Mouse (Mus musculus) macrophage (primary cell): Measurements from ENCODE around the gene Prr15l. TPM values are rescaled to one million over a fixed set of nuclear protein-coding genes. Genes with fewer than 3 reads are reported as not detected.

Source experiments
- H3K27ac ChIP-seq: fragments of 350-480 bp; formaldehyde crosslinking; 2 replicates; pipeline ENCODE4 v1.9.0; 2021
- H3K36me3 ChIP-seq: fragments of 350-480 bp; formaldehyde crosslinking; 2 replicates; pipeline ENCODE4 v1.9.0; 2021; ENCODE audit errors: inconsistent target
- H3K4me3 ChIP-seq: fragments of 350-480 bp; formaldehyde crosslinking; 2 replicates; pipeline ENCODE4 v1.9.0; 2021; ENCODE audit errors: inconsistent target
- H3K79me2 ChIP-seq: fragments of 350-480 bp; formaldehyde crosslinking; 2 replicates; pipeline ENCODE4 v1.9.0; 2021; ENCODE audit errors: inconsistent target
- WGBS: methylation state at CpG from one replicate; pipeline ENCODE4 v1.1.7; 2026; ENCODE audit warnings: inconsistent platforms; ENCODE audit not compliant: missing documents; 5-methylcytosine and 5-hydroxymethylcytosine counted together
- polyA plus RNA-seq: library from polyadenylated mRNA; stranded (reverse); fragments of 250-400 nt; gene quantifications from 3 replicates; pipeline ENCODE4 v1.2.4, GENCODE M21; 2018; ENCODE audit warnings: inconsistent platforms
- total RNA-seq, 78 experiments: library from RNA; depleted of rRNA; stranded (reverse); fragments of 250-400 nt; gene quantifications; 1 replicate in 9 of 78; 2 replicates in 24 of 78; 3 replicates in 43 of 78; 4 replicates in 2 of 78; pipeline ENCODE4 v1.2.4; 2018; ENCODE audit warnings: inconsistent platforms in 56 of 78

The Prr15l gene
- total RNA-seq (2018; cell fraction: chromatin; rRNA removed) = under 1 TPM in 1 of 26 experiments, not detected in 25; 0.62 TPM
- total RNA-seq (2018; cell fraction: cytosol; rRNA removed) = under 1 TPM in 1 of 26 experiments, not detected in 25; 0.13 TPM
- total RNA-seq (2018; cell fraction: nucleus; rRNA removed) = under 1 TPM in 5 of 26 experiments, not detected in 21; 0.40 to 0.92 (median 0.72) TPM
- polyA plus RNA-seq = 0.19 TPM in 1 of 3 replicates, not detected in the others

DNA sequence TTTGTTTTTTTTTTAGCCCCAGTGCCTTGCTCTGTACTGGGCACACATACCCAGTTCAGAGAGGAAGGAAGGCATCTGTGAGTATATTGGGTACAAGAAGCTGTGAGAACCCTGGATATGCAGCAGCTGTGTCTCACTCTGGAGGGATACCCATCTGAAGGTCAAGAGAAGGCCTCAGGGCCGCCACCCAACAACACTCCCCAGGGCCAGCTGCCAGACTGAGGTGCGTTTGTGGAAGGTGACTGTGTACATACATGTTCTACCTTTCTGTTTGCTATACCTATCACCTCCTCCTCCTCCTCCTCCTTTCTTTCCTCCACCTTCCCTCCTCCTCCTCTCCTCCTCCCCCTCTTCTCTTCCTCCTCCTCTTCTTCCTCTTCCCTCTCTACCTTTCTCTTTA is at the start of gene Prr15l:
Gene Prr15l (plus strand): TSS at position 17 of the 400 bp plus-strand sequence.
- Histone ChIP-seq H3K4me3 (no peak within 1 kb of the TSS), H3K36me3 (no peaks in the 10 kb centered on the region), H3K27ac (no peak within 1 kb of the TSS), H3K79me2 (no peaks in the 10 kb centered on the region)
- 89% methylated on average over 2 of the region's 2 CpGs for WGBS

DNA sequence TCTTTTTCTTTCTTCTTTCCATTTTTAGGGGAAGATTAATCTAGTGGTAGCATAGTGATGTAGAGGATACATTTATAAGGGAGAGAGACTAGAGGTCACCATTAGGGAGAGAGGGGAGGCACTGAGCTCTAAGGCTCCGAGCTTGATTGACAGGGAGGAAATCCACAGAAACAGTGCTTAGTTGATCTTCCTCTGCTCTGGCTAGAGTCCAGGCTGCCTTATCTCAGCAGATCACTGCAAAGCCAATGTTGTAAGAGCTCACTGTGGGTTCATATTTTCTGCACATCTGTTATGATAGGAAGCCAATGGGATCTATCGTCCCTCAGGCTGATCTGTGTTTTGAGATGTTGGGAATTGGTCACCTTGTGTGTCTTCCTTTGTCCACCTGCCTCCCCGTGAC is 49.2 kb upstream of the Prr15l start:
- no peaks in the 10 kb centered on the region for H3K36me3 ChIP-seq
- H3K79me2 ChIP-seq = no peaks in the 10 kb centered on the region
- H3K4me3 ChIP-seq = no peak overlapping the region
- no peak overlapping the region for H3K27ac ChIP-seq
- 9% methylated on average over 3 of the region's 3 CpGs for WGBS

DNA sequence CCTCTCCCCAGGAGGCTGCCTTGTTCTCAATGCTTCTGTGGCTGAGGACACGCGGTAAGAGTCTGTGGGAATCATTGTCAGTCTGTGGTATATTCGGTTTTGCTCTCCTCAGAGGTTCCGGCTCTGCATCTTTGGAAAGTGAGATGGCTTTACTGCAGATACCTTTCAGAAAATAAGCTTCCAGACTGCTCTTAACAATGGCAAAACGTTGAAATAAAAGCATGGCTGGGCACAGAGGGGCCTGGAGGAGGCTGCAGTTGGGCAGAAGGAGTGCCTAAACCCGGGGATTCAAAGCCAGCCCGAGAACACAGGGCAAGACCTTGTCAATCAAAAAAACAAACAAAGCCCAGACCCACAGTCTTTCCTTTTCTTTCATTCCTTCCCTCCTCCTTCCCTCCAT is 48.5 kb upstream of the Prr15l start:
- WGBS = 31% methylated on average over 7 of the region's 7 CpGs
- H3K27ac ChIP-seq = no peak overlapping the region
- no peaks in the 10 kb centered on the region for H3K36me3 ChIP-seq
- H3K4me3 ChIP-seq = no peak overlapping the region
- H3K79me2 ChIP-seq = no peaks in the 10 kb centered on the region

DNA sequence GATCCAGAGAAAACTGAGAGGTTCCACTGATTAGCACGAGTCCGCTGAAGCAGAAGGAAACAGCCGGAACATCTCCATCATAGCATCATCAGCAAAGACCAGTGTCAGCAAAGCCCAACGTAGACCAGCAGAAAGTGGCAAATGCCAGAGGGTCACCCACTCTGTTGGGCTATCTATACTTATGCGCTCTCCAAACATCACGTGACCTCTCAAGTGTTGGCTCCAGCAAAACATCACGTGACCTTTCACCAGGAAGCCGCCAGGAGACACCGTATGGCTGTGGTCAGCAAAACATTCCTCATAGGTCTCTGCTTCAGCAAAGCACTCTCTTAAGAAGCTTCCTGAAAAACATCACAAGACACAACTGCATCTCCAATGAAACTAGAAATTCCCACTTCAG is 47.6 kb upstream of the Prr15l start:
- H3K4me3 ChIP-seq = no peak overlapping the region
- H3K27ac ChIP-seq = no peak overlapping the region
- H3K36me3 ChIP-seq = no peaks in the 10 kb centered on the region
- H3K79me2 ChIP-seq = no peaks in the 10 kb centered on the region
- WGBS = 84% methylated on average over 9 of the region's 9 CpGs

DNA sequence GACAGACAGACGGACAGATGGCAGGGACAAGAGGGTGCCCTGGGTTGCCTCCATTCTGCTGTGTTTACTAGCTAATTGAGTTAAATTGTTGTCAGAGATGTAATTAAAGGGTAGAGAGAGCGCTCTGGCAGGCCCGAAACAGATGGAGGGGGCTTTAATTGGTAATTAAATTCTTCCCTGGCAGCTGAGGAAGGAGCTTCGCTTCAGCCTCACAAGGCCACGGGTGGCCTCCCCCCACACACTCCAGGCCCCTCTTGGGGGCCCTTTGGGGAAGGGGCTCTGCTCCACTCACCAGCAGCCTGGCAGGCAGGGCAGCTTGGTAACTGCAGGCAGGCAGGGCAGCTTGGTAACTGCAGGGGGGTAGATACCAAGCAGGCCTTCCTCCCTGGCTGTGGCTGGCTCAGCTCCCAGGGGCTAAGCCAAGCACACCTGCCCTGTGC is 42.0 kb upstream of the Prr15l start:
- Histone ChIP-seq H3K79me2 (no peaks in the 10 kb centered on the region), H3K27ac (no peak overlapping the region), H3K36me3 (no peaks in the 10 kb centered on the region), H3K4me3 (no peak overlapping the region)
- WGBS = 87% methylated on average over 5 of the region's 5 CpGs

DNA sequence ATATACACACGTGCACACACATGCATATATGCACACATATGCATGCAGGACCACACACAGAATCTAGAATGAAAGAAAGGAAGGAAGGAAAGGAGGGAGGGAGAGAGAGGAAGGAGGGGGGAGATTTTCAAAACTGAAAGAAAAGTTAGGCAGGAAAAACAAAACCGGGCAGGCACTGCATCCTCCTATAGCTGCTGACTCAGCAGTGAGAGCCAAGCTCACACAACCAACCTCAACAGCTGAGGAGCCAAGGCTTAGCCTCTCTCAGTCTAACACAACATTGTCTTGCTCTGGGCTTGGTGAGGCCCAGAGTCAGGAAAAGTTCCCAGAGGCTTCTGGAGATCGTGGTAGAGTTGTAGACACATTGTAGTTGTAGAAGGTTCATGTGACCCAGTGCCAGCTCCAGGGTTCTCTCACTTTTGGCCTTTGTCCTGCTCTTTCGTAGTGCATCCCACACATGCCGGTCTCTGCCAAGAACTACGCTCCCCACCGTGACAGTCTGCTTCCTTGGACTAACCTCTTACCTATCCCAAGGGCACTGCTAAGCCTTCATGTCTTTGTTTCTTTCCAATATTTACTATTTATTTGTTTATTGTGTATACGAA is 40.9 kb upstream of the Prr15l start:
- H3K4me3 ChIP-seq = no peak overlapping the region
- H3K27ac ChIP-seq = no peak overlapping the region
- 62% methylated on average over 8 of the region's 8 CpGs for WGBS
- H3K36me3 ChIP-seq = no peaks in the 10 kb centered on the region
- no peaks in the 10 kb centered on the region for H3K79me2 ChIP-seq

DNA sequence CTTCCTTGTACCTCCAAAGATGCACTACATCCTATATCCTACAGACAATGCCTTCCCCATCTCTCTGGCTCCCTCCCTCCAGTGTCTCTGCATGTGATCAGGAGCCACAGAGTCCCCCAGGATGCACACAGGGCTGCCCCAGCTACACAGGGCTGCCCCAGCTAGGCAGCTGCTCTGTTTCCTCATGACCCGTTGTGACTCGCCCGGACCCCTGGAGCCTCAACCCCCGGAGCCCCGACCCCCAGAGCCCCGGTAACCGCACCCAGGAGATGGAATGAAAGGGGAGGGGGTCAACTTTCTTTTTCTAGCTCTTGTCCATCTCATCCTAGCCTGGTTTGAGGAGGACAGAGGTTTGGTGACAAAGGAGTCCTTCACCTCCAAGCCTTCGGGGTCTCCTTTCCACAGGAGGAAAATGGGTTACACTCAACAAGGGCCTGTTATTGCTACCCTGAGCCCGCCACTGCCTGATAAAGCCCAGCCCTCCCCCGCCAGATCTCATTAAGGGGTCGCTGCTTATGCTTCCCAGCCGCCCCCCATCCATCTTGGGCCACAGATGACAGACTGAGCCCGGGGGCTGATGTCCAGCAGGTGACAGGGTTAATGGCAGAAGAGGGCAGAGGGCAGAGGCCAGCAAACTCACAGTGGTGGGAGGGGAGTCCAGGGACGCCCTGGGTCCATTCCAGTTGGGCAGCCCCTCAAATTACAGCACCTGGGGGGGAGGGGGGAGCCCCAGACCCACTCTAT is 35.9 kb upstream of the Prr15l start:
- Histone ChIP-seq H3K27ac (no peak overlapping the region), H3K79me2 (no peaks in the 10 kb centered on the region), H3K36me3 (no peaks in the 10 kb centered on the region), H3K4me3 (no peak overlapping the region)
- WGBS = 95% methylated on average over 14 of the region's 14 CpGs

DNA sequence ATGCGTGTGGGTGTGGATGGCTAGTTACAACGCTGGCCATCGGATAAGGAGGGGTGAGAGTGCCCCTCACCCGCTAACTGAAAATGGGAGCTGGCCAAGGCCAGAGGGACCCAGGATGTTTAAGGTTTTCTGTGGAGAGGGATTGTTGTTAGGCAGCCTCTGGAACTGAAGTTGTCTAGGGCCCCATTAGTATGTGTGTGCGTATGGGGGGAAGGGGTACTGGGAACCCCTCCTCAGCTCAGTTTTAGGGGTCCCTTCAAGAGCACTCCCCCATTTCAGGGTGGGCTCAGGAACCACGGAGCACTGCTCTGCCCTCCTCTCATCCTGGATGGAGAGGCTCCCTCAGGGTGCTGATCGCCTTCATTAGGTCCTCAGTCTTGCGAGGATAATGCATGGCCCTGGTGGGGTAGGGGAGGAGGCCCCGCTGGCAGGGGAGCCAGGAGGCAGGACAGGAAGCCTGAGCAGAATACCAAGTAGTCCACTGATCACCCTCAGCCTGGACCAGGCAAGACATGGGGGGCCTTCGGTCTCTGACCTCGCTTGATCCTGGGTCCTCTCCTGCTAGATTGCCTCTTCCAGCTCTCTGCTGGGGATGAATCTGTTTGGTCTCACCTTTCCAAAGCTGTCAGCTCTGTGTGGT is 34.6 kb upstream of the Prr15l start:
- Histone ChIP-seq H3K36me3 (no peaks in the 10 kb centered on the region), H3K4me3 (no peak overlapping the region), H3K79me2 (no peaks in the 10 kb centered on the region), H3K27ac (no peak overlapping the region)
- 93% methylated on average over 11 of the region's 11 CpGs for WGBS

DNA sequence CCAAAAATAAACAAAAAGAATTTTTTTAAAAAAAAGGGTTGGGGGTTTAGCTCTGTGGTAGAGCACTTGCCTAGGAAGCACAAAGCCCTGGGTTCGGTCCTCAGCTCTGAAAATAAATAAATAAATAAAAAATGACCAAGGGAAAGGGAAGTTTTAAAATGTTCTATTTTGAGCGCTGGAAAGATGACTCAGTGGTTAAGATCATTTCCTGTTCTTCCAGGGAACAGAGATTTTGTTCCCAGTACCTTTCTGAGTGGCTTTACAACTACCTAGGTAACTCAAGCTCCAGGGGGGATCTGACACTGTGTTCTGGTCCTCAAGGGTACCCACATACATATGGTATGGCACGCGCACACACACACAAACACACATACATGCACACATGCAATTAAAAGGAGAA is 32.0 kb upstream of the Prr15l start:
- WGBS = 50% methylated on average over 4 of the region's 4 CpGs
- no peak overlapping the region for H3K4me3 ChIP-seq

DNA sequence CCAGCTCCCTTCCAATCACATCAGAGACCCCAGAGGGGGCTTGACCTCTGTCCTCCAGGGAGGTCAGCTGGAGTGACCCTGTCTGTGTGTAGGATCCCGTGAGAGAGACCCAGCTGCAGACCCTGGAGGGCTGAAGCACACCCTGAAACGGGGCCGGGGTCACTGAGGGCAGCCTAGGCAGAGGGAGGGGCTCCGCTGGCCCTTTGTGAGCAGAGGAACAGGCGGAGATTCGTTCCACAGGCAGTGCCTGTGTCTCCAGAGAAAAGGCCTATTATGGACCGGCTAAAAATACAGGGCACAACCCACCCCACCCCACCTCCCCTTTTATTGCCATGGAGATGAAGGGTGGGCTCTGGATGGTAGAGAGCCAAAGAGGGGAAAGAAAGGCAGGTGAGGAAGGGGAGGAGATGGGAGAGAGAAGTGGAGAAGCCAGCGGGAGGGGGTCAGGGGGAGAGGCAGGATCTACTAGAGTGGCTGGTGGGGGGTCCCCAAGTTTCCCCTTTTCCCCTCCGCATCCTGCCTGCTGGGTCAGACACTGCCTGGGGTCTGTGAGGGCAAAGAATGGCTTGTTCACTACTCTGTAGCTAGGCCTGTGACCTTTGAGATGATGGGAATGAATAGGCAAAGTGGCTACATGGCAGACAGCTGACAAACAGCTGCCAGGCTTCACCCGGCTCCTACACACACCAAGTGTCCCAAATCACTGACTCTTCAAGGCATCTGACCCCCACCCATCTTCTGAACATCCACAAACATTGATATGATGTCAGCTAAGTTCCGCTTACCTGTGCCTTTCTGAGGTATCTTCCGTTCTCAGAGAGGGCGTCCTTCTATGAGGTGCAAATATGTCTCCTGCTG is 28.2 kb upstream of the Prr15l start:
- H3K79me2 ChIP-seq = no peaks in the 10 kb centered on the region
- 93% methylated on average over 12 of the region's 13 CpGs for WGBS
- no peaks in the 10 kb centered on the region for H3K36me3 ChIP-seq
- no peak overlapping the region for H3K4me3 ChIP-seq
- no peak overlapping the region for H3K27ac ChIP-seq

More for the DNA sequence above, 32.0 kb upstream of the Prr15l start:
- Histone ChIP-seq H3K36me3 (no peaks in the 10 kb centered on the region), H3K79me2 (no peaks in the 10 kb centered on the region), H3K27ac (peak overlapping the region; percentile 41)

DNA sequence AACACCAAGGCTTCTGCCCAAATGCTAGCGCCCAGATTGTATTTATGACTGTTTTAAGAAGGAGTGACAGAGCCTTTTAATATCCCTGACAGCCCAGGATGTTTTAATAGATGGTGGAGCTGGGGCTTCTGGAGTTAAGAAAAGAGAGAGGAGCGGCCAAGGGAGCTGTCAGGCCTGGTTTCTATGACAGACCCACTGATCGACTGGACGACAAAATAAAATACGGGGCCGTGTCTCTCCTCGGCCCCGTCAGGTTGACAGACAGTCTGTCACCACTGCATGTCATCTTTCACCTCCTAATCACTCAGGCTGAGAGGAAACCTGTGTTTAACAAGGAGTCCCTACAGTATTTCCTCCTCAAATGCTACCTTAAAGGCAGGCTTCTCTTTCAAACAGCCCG is 26.6 kb upstream of the Prr15l start:
- WGBS = 97% methylated on average over 9 of the region's 9 CpGs

DNA sequence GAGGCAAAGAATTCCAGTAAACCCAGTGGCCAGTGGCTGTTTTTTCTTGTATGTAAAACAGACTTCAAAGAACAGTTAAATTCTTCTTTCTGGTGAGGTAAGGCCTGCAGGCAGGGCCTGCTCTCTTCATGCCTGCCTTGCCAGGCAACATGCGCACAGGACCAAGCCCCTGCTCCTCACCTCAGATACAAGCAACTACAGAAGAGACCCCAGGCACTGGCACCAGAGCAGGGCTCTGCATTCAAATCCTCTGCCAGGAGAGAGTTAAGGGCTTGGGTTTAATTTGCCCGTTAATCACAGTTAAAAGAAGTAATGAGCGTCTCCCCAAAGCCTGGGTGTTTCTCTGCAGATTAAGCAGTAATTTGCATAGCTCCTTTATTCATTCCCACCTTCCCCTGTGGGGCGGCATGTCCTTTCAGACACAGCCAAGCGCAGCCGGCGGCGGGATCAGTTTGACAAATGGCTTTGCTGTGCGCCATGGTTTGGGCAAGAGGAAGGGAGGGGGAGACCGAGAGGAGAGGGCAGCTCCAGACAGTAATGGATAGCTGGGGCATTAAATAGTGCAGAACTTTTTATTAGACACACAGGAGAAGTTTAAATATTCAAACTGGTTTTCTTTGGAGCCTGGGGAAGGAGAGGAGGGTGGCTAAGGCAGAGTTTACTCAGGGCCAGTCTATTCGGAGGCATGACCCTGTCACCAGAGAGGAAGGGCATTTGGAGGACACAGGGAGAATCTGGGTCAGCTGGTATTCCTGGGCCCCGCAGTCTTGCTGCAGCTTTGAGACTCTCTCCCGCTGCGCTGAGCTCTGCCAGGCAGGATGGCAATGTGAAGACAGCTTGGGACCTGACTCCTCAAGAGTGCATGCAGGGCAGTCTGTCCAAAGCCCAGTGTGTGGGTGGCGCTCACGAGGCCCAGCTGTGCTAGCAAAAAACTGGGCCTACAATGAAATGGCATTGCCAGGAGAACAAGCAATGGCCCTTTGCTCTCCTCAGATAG is 25.0 kb upstream of the Prr15l start:
- no peak overlapping the region for H3K27ac ChIP-seq
- 88% methylated on average over 16 of the region's 16 CpGs for WGBS
- no peak overlapping the region for H3K4me3 ChIP-seq
- H3K36me3 ChIP-seq = no peaks in the 10 kb centered on the region
- H3K79me2 ChIP-seq = no peaks in the 10 kb centered on the region

More for the DNA sequence above, 26.6 kb upstream of the Prr15l start:
- Histone ChIP-seq H3K27ac (no peak overlapping the region), H3K79me2 (no peaks in the 10 kb centered on the region), H3K36me3 (no peaks in the 10 kb centered on the region), H3K4me3 (no peak overlapping the region)

DNA sequence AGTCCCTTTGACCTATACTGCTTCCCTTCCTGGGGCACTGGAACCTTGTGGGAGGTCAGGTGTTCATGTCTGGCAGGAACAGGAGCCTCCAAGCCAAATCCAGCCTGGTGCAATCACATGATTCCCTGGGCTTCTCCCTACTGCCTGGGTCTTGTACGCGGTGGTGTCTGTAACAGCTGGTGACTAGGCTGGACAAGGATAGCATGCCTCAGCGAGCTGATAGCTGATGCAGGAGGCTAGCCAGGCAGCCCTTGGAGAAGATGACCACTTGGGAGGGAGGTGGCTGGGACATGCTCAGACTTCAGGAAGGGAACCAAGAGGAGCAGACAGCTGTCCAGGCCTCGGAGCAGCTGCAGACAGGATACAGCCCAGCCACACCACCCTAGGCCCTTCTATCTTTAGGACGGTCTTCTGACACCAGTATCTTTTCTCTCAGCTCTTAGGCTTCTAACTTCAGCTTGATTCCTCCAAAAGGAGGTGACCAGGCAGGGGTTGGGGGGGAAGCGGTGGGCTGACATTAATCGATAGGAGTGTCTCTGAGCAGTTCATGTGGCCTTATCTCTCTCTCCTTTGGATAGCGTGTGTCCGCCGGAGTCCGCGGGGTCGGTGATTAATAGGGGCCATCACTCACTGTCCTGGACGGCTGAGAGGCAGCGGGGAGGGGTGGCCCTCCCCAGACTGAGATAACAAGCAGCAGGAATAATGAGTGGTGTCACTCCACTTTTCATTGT is 21.3 kb upstream of the Prr15l start:
- Histone ChIP-seq H3K79me2 (no peaks in the 10 kb centered on the region), H3K4me3 (no peak overlapping the region), H3K36me3 (peaks cover 6% of the 10 kb centered on the region; the same call in 1 of the 2 replicates), H3K27ac (no peak overlapping the region)
- 92% methylated on average over 15 of the region's 15 CpGs for WGBS
